Mouse (Mus musculus) midbrain, embryonic 15.5 days (tissue): Measurements from ENCODE around the gene Arhgap31. TPM values are rescaled to one million over a fixed set of nuclear protein-coding genes. Genes with fewer than 3 reads are reported as not detected.

Experiments used
- ATAC-seq: fragments of 200-750 bp; cut with Nextera tagmentation; replicated peaks from 2 replicates; pipeline ENCODE4 v1.8.0; 2017; ENCODE audit warnings: moderate TSS enrichment
- H3K27ac ChIP-seq: fragments of 300-500 bp; sonication (generic); 2 replicates; pipeline ENCODE4 v1.5.1; 2015; ENCODE audit warnings: mild to moderate bottlenecking, inconsistent platforms
- H3K27me3 ChIP-seq: fragments of 300-500 bp; sonication (generic); replicated peaks from 2 replicates; pipeline ENCODE4 v1.6.1; 2015; ENCODE audit warnings: inconsistent platforms
- H3K36me3 ChIP-seq: fragments of 300-500 bp; sonication (generic); replicated peaks from 2 replicates; pipeline ENCODE4 v1.6.1; 2015; ENCODE audit warnings: inconsistent platforms
- H3K4me1 ChIP-seq: fragments of 300-500 bp; sonication (generic); 2 replicates; pipeline ENCODE4 v1.6.1; 2015; ENCODE audit warnings: inconsistent platforms
- H3K4me2 ChIP-seq: fragments of 300-500 bp; sonication (generic); 2 replicates; pipeline ENCODE4 v1.6.1; 2015; ENCODE audit warnings: inconsistent platforms, mild to moderate bottlenecking, moderate library complexity
- H3K4me3 ChIP-seq: fragments of 300-500 bp; sonication (generic); 2 replicates; pipeline ENCODE4 v1.5.1; 2015; ENCODE audit warnings: mild to moderate bottlenecking, inconsistent platforms
- H3K9ac ChIP-seq: fragments of 300-500 bp; sonication (generic); 2 replicates; pipeline ENCODE4 v1.6.1; 2015; ENCODE audit warnings: mild to moderate bottlenecking, inconsistent platforms
- H3K9me3 ChIP-seq: fragments of 300-500 bp; sonication (generic); 2 replicates; pipeline ENCODE4 v1.6.1; 2016; ENCODE audit warnings: inconsistent platforms
- WGBS: fragments of 180-500 bp; shearing (Covaris S2); methylation state at CpG from one replicate; pipeline ENCODE4 v1.1.7; 2015; ENCODE audit warnings: mixed read lengths; 5-methylcytosine and 5-hydroxymethylcytosine counted together
- polyA plus RNA-seq: library from polyadenylated mRNA; unstranded; fragments of >200 nt; fragmentation: Nextera tagmentation; extraction: Ambion mirVana; gene quantifications from 2 replicates; pipeline ENCODE4 v1.2.1, GENCODE M21; 2015

Arhgap31 gene
- 5.8 and 6.1 TPM in 2 replicates for polyA plus RNA-seq

GRCm38 (mm10) chr16:38712581-38713403, at the start of gene Arhgap31:
TSS of gene Arhgap31 (minus strand) at chr16:38713274.
- Histone ChIP-seq H3K27ac (peak within 1 kb of the TSS; percentile 72), H3K27me3 (no peaks in the 10 kb centered on the region), H3K4me3 (peak within 1 kb of the TSS; percentile 60), H3K4me2 (peak within 1 kb of the TSS; percentile 95), H3K4me1 (peaks cover 16% of the 10 kb centered on the region; the same call in 1 of the 2 replicates), H3K9me3 (no peaks in the 10 kb centered on the region), H3K9ac (peak within 1 kb of the TSS; percentile 64), H3K36me3 (no peaks in the 10 kb centered on the region)
- ATAC-seq = peak; percentile 94
- under 1% methylated on average over 72 of the region's 74 CpGs for WGBS

GRCm38 (mm10) chr16:38762401-38762800, 49.3 kb upstream of the Arhgap31 start:
- Histone ChIP-seq H3K27ac (no peak overlapping the region), H3K4me2 (no peak overlapping the region), H3K36me3 (peaks cover 16% of the 10 kb centered on the region; the same call in 1 of the 2 replicates), H3K4me1 (no peaks in the 10 kb centered on the region), H3K9ac (no peak overlapping the region), H3K9me3 (no peaks in the 10 kb centered on the region), H3K27me3 (no peaks in the 10 kb centered on the region), H3K4me3 (no peak overlapping the region)
- WGBS = 88% methylated on average over 8 of the region's 8 CpGs
- no peak for ATAC-seq

GRCm38 (mm10) chr16:38761972-38762371, 48.9 kb upstream of the Arhgap31 start:
- Histone ChIP-seq H3K36me3 (peaks cover 16% of the 10 kb centered on the region; the same call in 1 of the 2 replicates), H3K4me1 (no peaks in the 10 kb centered on the region), H3K27me3 (no peaks in the 10 kb centered on the region), H3K4me3 (no peak overlapping the region), H3K27ac (no peak overlapping the region), H3K9me3 (no peaks in the 10 kb centered on the region), H3K9ac (no peak overlapping the region), H3K4me2 (no peak overlapping the region)
- no peak for ATAC-seq
- WGBS = 83% methylated on average over 5 of the region's 5 CpGs

- no peaks in the 10 kb centered on the region for H3K9me3 ChIP-seq
- H3K4me1 ChIP-seq = no peaks in the 10 kb centered on the region
- ATAC-seq = no peak
- no peak overlapping the region for H3K4me2 ChIP-seq
- no peak overlapping the region for H3K27ac ChIP-seq
- H3K27me3 ChIP-seq = no peaks in the 10 kb centered on the region
- peaks cover 16% of the 10 kb centered on the region; the same call in 1 of the 2 replicates for H3K36me3 ChIP-seq
- WGBS = 89% methylated on average over 6 of the region's 6 CpGs
- H3K4me3 ChIP-seq = no peak overlapping the region
- no peak overlapping the region for H3K9ac ChIP-seq
Observed at GRCm38 (mm10) chr16:38760834-38761375, 47.8 kb upstream of the Arhgap31 start.

GRCm38 (mm10) chr16:38760239-38760638, 47.2 kb upstream of the Arhgap31 start:
- no peak overlapping the region for H3K27ac ChIP-seq
- peaks cover 16% of the 10 kb centered on the region; the same call in 1 of the 2 replicates for H3K36me3 ChIP-seq
- no peaks in the 10 kb centered on the region for H3K27me3 ChIP-seq
- H3K9me3 ChIP-seq = no peaks in the 10 kb centered on the region
- 93% methylated on average over 5 of the region's 5 CpGs for WGBS
- H3K9ac ChIP-seq = no peak overlapping the region
- H3K4me3 ChIP-seq = no peak overlapping the region
- ATAC-seq = no peak
- H3K4me1 ChIP-seq = no peaks in the 10 kb centered on the region
- H3K4me2 ChIP-seq = no peak overlapping the region

GRCm38 (mm10) chr16:38758104-38758861, 45.2 kb upstream of the Arhgap31 start:
- Histone ChIP-seq H3K4me2 (no peak overlapping the region), H3K4me3 (no peak overlapping the region), H3K27me3 (no peaks in the 10 kb centered on the region), H3K27ac (no peak overlapping the region), H3K36me3 (peaks cover 16% of the 10 kb centered on the region; the same call in 1 of the 2 replicates), H3K9ac (no peak overlapping the region), H3K9me3 (no peaks in the 10 kb centered on the region), H3K4me1 (no peaks in the 10 kb centered on the region)
- ATAC-seq = no peak
- 89% methylated on average over 12 of the region's 12 CpGs for WGBS

- no peak overlapping the region for H3K4me3 ChIP-seq
- H3K4me1 ChIP-seq = no peaks in the 10 kb centered on the region
- ATAC-seq = no peak
- no peak overlapping the region for H3K4me2 ChIP-seq
- H3K27ac ChIP-seq = no peak overlapping the region
- peaks cover 16% of the 10 kb centered on the region; the same call in 1 of the 2 replicates for H3K36me3 ChIP-seq
- no peak overlapping the region for H3K9ac ChIP-seq
- H3K9me3 ChIP-seq = no peaks in the 10 kb centered on the region
- H3K27me3 ChIP-seq = no peaks in the 10 kb centered on the region
- 96% methylated on average over 19 of the region's 19 CpGs for WGBS
Observed at GRCm38 (mm10) chr16:38757626-38758025, 44.6 kb upstream of the Arhgap31 start.

GRCm38 (mm10) chr16:38756572-38756971, 43.5 kb upstream of the Arhgap31 start:
- no peaks in the 10 kb centered on the region for H3K9me3 ChIP-seq
- 85% methylated on average over 4 of the region's 4 CpGs for WGBS

GRCm38 (mm10) chr16:38756177-38756503, 43.1 kb upstream of the Arhgap31 start:
- H3K4me1 ChIP-seq = no peaks in the 10 kb centered on the region
- no peak overlapping the region for H3K27ac ChIP-seq
- H3K9ac ChIP-seq = no peak overlapping the region
- no peak overlapping the region for H3K4me2 ChIP-seq
- no peaks in the 10 kb centered on the region for H3K9me3 ChIP-seq
- WGBS = 43% methylated on average over 5 of the region's 5 CpGs
- peaks cover 16% of the 10 kb centered on the region; the same call in 1 of the 2 replicates for H3K36me3 ChIP-seq
- no peak for ATAC-seq
- no peaks in the 10 kb centered on the region for H3K27me3 ChIP-seq
- no peak overlapping the region for H3K4me3 ChIP-seq

More at GRCm38 (mm10) chr16:38756572-38756971, 43.5 kb upstream of the Arhgap31 start:
- Histone ChIP-seq H3K9ac (no peak overlapping the region), H3K27me3 (no peaks in the 10 kb centered on the region), H3K27ac (no peak overlapping the region), H3K4me2 (no peak overlapping the region), H3K4me1 (no peaks in the 10 kb centered on the region), H3K4me3 (no peak overlapping the region), H3K36me3 (peaks cover 16% of the 10 kb centered on the region; the same call in 1 of the 2 replicates)
- ATAC-seq = no peak

- H3K27ac ChIP-seq = no peak overlapping the region
- H3K9me3 ChIP-seq = no peaks in the 10 kb centered on the region
- peaks cover 16% of the 10 kb centered on the region; the same call in 1 of the 2 replicates for H3K36me3 ChIP-seq
- H3K9ac ChIP-seq = no peak overlapping the region
- no peak for ATAC-seq
- 79% methylated on average over 7 of the region's 7 CpGs for WGBS
- H3K4me1 ChIP-seq = no peaks in the 10 kb centered on the region
- H3K4me3 ChIP-seq = no peak overlapping the region
- H3K4me2 ChIP-seq = no peak overlapping the region
- H3K27me3 ChIP-seq = no peaks in the 10 kb centered on the region
Observed at GRCm38 (mm10) chr16:38755452-38756176, 42.5 kb upstream of the Arhgap31 start.

GRCm38 (mm10) chr16:38753631-38754030, 40.6 kb upstream of the Arhgap31 start:
- H3K27me3 ChIP-seq = no peaks in the 10 kb centered on the region
- H3K4me3 ChIP-seq = no peak overlapping the region
- no peak overlapping the region for H3K27ac ChIP-seq
- 67% methylated on average over 11 of the region's 11 CpGs for WGBS
- H3K9me3 ChIP-seq = no peaks in the 10 kb centered on the region
- ATAC-seq = no peak
- peaks cover 11% of the 10 kb centered on the region; the same call in 1 of the 2 replicates for H3K36me3 ChIP-seq
- H3K9ac ChIP-seq = no peak overlapping the region
- H3K4me2 ChIP-seq = no peak overlapping the region
- H3K4me1 ChIP-seq = no peaks in the 10 kb centered on the region
